Mouse (Mus musculus) forebrain, embryonic 16.5 days (tissue): ENCODE data around the gene Irak1bp1. TPM values are rescaled to one million over a fixed set of nuclear protein-coding genes. Genes with fewer than 3 reads are reported as not detected.
A peak's percentile ranks its signal among the peaks of the same experiment; 100 is the strongest.

ENCODE experiments used
- ATAC-seq: fragments of 200-750 bp; cut with Nextera tagmentation; 2 replicates; pipeline ENCODE4 v1.8.0; 2017; ENCODE audit warnings: mild to moderate bottlenecking, moderate library complexity
- H3K27ac ChIP-seq: fragments of 300-500 bp; sonication (generic); 2 replicates; pipeline ENCODE4 v1.5.1; 2014; ENCODE audit warnings: low read length, control low read depth
- H3K27me3 ChIP-seq: fragments of 300-500 bp; sonication (generic); replicated peaks from 2 replicates; pipeline ENCODE4 v1.6.1; 2014; ENCODE audit warnings: low read length; ENCODE audit not compliant: control insufficient read depth, insufficient read depth
- H3K36me3 ChIP-seq: fragments of 300-500 bp; sonication (generic); 2 replicates; pipeline ENCODE4 v1.6.1; 2014; ENCODE audit not compliant: control insufficient read depth, insufficient read depth
- H3K4me1 ChIP-seq: fragments of 300-500 bp; sonication (generic); replicated peaks from 2 replicates; pipeline ENCODE4 v1.6.1; 2014; ENCODE audit warnings: low read length; ENCODE audit not compliant: control insufficient read depth, insufficient read depth
- H3K4me2 ChIP-seq: fragments of 300-500 bp; sonication (generic); 2 replicates; pipeline ENCODE4 v1.6.1; 2014; ENCODE audit warnings: mild to moderate bottlenecking, low read length, control low read depth
- H3K4me3 ChIP-seq: fragments of 300-500 bp; sonication (generic); replicated peaks from 2 replicates; pipeline ENCODE4 v1.5.1; 2014; ENCODE audit warnings: mild to moderate bottlenecking, low read length, control low read depth
- H3K9ac ChIP-seq: fragments of 300-500 bp; sonication (generic); replicated peaks from 2 replicates; pipeline ENCODE4 v1.6.1; 2014; ENCODE audit warnings: low read depth, low read length, control low read depth
- H3K9me3 ChIP-seq: fragments of 300-500 bp; sonication (generic); 2 replicates; pipeline ENCODE4 v1.6.1; 2016; ENCODE audit warnings: low read length; ENCODE audit not compliant: control insufficient read depth
- WGBS: fragments of 180-500 bp; shearing (Covaris S2); extraction: QIAGEN DNeasy Blood & Tissue Kit; methylation state at CpG from one replicate; pipeline ENCODE4 v1.1.7; 2014; 5-methylcytosine and 5-hydroxymethylcytosine counted together
- polyA plus RNA-seq: library from polyadenylated mRNA; unstranded; fragments of >200 nt; fragmentation: Nextera tagmentation; extraction: Ambion mirVana; gene quantifications from 2 replicates; pipeline ENCODE4 v1.2.1, GENCODE M21; 2015

The Irak1bp1 gene
- polyA plus RNA-seq, 1 experiment from 2014 or later, result 35.0 TPM

DNA sequence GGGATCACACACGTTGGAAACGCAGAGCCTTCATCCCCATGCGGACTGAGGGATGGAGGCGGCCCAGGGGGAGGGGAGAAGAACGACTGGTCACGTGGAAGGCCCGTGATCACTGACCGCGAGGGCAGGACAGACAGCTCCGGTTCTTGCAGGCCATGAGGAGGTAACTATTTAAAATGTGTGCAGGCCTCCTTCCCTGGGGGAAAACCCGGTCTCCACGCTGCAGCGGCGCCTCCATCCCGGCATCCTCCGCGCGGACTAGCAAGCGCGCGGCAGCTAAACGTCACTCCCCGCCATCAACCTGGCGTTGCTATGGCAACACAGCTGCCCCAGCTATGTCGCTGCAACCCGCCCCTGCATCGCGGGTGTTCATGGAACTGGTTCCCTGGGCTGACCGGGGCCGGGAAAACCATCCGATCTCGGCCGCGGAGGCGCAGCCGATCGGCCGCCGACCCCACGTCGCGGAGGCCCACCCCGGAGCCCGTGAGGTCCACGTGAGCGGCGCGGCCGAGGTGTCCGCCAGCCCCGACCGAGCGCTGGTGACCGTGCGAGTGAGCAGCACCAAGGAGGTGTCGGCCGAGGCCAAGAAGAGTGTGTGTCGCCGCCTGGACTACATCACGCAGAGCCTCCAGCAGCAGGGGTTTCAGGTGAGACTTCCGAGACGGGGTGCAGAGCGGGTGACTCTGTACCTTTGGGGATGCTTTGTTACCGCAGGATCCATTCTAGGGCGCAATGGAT is 522 bp downstream of the Irak1bp1 start:
- Histone ChIP-seq H3K9ac (peak overlapping the region; percentile 97), H3K4me2 (peak overlapping the region; percentile 72), H3K27me3 (no peaks in the 10 kb centered on the region), H3K9me3 (no peaks in the 10 kb centered on the region), H3K27ac (peak overlapping the region; percentile 95), H3K4me3 (peak overlapping the region; percentile 94), H3K4me1 (peaks cover 19% of the 10 kb centered on the region), H3K36me3 (no peaks in the 10 kb centered on the region)
- under 1% methylated on average over 65 of the region's 65 CpGs for WGBS
- ATAC-seq, result peak; percentile 96

DNA sequence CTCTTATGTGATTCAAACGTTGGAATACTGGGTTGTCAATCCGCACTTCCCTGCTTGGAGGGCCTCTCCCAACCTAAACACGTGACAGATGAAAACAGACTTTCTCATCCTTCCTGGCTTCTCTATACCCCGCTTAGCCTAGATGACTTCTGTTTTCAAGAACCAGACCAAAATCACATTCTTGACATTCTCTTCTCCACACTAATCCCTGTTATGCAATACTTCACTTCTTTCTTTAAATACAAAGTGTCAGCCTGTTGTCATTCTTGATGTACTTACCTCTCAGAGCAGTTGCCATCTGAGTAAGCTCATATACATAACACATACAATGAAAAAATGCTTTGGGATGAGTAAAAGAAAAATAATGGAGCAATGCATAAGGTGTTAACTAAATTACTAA is 2.6 kb downstream of the Irak1bp1 start:
- ATAC-seq, result no peak
- Histone ChIP-seq H3K36me3 (no peaks in the 10 kb centered on the region), H3K4me3 (no peak overlapping the region), H3K9ac (no peak overlapping the region), H3K27ac (no peak overlapping the region), H3K4me1 (peaks cover 22% of the 10 kb centered on the region), H3K9me3 (no peaks in the 10 kb centered on the region), H3K4me2 (peak overlapping the region; percentile 11; the same call in 1 of the 2 replicates), H3K27me3 (no peaks in the 10 kb centered on the region)
- 41% methylated on average over 4 of the region's 4 CpGs for WGBS

DNA sequence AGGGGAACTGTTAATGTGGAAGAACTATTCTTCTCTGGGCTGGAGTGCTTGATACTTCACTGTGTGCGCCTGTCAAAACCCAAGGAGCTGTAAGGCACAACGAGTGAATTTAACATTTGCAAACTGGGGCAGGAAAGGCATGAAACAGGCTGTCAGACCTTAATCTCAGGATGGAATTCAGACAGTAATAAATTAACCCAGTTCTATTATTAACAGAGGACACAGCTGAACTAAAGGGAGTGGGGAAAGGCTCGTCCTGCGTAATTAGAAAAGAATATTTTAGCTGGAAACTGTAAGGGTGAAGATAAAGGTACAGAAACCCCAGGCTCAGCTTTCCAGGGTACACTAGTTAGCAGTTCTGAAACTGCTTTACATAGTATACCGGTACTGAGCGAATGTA is 6.6 kb downstream of the Irak1bp1 start:
- Histone ChIP-seq H3K4me1 (peaks cover 12% of the 10 kb centered on the region), H3K9ac (no peak overlapping the region), H3K36me3 (peaks cover 9% of the 10 kb centered on the region), H3K27me3 (no peaks in the 10 kb centered on the region), H3K9me3 (no peaks in the 10 kb centered on the region), H3K4me3 (no peak overlapping the region), H3K4me2 (no peak overlapping the region), H3K27ac (no peak overlapping the region)
- WGBS, result 65% methylated on average over 6 of the region's 6 CpGs
- no peak for ATAC-seq

DNA sequence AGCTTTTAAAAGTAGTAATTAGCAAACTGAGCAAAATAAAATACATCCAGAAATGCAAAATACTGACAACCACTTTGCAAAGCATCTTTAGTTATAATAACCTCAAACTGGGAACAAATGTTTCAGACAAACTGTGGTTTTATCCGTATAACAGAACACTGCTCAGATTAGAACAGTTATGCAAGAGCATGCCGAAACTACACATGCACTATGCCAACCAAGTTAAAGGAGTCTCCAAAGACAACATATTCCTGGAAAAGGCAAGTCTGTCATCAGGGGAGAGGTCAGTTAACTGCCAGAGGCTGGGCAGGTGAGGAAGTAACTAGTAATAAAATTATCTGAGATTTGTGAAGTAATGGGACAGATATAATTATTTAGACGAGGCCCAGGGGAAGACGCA is 13.3 kb downstream of the Irak1bp1 start:
- H3K9ac ChIP-seq, result no peak overlapping the region
- no peak for ATAC-seq
- no peaks in the 10 kb centered on the region for H3K9me3 ChIP-seq
- 95% methylated on average over 4 of the region's 4 CpGs for WGBS
- no peak overlapping the region for H3K27ac ChIP-seq
- H3K4me2 ChIP-seq, result no peak overlapping the region
- no peaks in the 10 kb centered on the region for H3K27me3 ChIP-seq
- no peaks in the 10 kb centered on the region for H3K4me1 ChIP-seq
- H3K4me3 ChIP-seq, result no peak overlapping the region
- peaks cover 13% of the 10 kb centered on the region for H3K36me3 ChIP-seq

DNA sequence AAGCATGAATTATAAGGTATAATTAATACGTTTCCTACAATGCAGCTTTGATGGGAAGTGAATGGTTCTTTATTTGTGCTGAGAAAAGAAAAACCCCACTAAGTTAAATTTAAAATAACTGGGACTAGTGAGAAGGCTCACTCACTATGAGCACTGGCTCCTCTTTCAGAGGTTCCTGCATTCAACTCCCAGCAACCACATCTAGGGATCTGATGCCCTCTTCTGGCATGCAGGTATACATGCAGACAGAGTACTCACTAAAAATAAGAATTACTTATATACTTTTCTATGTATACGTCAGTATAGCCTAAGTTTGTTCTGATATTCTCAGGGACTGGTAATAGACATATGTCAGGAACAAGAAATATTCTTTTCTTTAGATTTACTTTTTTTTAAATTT is 24.7 kb downstream of the Irak1bp1 start:
- no peak overlapping the region for H3K9ac ChIP-seq
- no peaks in the 10 kb centered on the region for H3K36me3 ChIP-seq
- H3K27ac ChIP-seq, result no peak overlapping the region
- no peaks in the 10 kb centered on the region for H3K27me3 ChIP-seq
- H3K4me3 ChIP-seq, result no peak overlapping the region
- H3K4me1 ChIP-seq, result no peaks in the 10 kb centered on the region
- ATAC-seq, result peak; percentile 68
- H3K9me3 ChIP-seq, result no peaks in the 10 kb centered on the region
- WGBS, result 49% methylated on average over 2 of the region's 2 CpGs
- H3K4me2 ChIP-seq, result no peak overlapping the region

DNA sequence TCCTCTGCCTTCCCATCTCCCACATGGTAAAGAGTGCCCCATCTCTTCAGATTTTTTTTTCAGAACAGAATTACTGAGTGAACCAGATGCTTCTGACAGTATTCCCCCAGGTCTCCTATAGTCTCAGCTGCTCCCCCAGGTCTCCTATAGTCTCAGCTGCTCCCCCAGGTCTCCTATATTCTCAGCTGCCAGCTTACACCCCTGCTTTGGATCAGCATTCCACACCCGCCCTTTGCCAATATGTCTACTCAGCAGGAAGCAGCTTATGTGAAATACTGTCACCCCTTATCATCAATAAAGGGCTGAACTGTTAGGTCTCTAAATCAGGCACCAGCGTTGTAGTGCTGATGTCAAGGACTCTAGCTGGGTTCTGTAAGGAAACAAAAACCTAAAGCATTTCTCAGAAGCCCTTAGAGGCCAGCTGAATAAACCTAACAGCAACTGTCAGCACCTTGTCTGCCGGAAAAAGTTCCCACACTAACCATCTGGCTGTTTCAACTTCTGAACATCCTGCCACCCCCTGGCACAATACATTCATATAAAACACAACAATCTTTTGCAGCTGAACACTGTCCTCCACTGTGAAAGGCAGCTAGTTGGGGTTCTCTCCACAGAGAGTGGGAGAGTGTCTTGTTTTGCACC is 25.8 kb downstream of the Irak1bp1 start:
- H3K27ac ChIP-seq, result no peak overlapping the region
- 37% methylated on average over 3 of the region's 3 CpGs for whole genome bisulfite sequencing
- H3K4me3 ChIP-seq, result no peak overlapping the region
- no peaks in the 10 kb centered on the region for H3K9me3 ChIP-seq
- no peak overlapping the region for H3K9ac ChIP-seq
- H3K36me3 ChIP-seq, result no peaks in the 10 kb centered on the region
- H3K27me3 ChIP-seq, result no peaks in the 10 kb centered on the region
- no peak overlapping the region for H3K4me2 ChIP-seq
- ATAC-seq, result 0 out of 2 replicates have a peak, but pooled peaks have one; percentile 26
- no peaks in the 10 kb centered on the region for H3K4me1 ChIP-seq

DNA sequence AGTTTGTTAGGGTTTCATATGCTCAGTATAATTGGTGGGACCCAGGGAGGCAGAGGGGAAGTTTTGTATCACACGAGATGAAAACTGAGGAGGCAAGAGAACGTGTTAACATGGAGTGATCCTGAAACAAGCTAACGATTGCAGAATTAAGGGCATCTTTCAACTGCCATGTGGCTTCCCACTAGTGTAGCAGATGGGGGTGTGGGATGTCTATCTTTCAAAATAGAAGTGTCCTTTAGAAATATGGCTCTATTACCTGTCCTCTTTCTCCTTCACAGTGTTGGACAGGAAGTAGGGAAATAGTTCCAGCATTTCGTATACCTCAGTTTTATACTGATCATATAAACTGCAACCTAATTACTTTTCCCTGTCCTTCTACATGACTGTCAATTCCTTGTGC is 26.9 kb downstream of the Irak1bp1 start:
- WGBS, result 68% methylated on average over 4 of the region's 4 CpGs
- no peaks in the 10 kb centered on the region for H3K36me3 ChIP-seq

DNA sequence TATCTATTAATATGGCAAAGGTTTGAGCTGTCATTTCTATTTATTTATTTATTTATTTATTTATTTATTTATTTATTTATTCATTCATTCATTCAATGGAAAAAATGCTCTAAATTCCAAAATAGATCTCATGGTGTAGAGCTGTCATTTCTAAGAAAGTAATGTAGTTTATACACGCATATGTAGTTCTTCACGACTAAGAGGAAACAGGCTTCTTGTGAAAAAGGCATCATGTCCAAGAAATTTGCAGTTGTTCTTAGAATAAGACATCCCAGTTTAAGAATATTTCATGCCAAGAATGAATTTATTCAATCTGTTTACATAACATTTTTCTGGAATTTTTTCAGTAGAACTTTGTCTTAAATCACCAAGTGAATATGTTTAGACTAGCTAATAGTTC is 31.5 kb downstream of the Irak1bp1 start:
- Histone ChIP-seq H3K9me3 (no peaks in the 10 kb centered on the region), H3K9ac (no peak overlapping the region), H3K4me2 (no peak overlapping the region), H3K36me3 (no peaks in the 10 kb centered on the region), H3K27ac (no peak overlapping the region), H3K4me3 (no peak overlapping the region), H3K4me1 (no peaks in the 10 kb centered on the region), H3K27me3 (no peaks in the 10 kb centered on the region)
- 80% methylated on average over 2 of the region's 2 CpGs for WGBS
- ATAC-seq, result no peak

More for the DNA sequence above, 26.9 kb downstream of the Irak1bp1 start:
- H3K27me3 ChIP-seq, result no peaks in the 10 kb centered on the region
- H3K9ac ChIP-seq, result no peak overlapping the region
- H3K4me3 ChIP-seq, result no peak overlapping the region
- H3K27ac ChIP-seq, result no peak overlapping the region
- no peaks in the 10 kb centered on the region for H3K4me1 ChIP-seq
- H3K4me2 ChIP-seq, result no peak overlapping the region
- no peaks in the 10 kb centered on the region for H3K9me3 ChIP-seq
- no peak for ATAC-seq

DNA sequence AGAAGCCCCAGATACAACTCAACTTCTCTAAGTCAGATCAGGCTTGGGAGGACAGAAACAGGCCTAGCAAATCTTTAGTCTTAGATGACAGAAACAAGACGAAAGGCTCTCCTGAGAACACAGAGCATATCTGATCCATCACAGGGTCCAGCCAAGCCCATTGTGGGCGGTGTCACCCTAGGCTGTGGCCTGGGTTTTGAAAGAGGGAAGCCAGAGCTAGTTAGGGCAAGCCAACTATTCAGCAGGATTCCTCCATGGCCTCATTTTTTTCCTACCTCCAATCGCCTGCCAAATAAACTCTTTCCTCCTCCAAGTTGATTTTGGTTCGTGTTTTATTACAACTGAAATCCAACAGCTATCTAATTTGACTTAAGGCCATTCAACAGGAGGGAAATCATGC is 32.0 kb downstream of the Irak1bp1 start:
- H3K9me3 ChIP-seq, result no peaks in the 10 kb centered on the region
- WGBS, result 84% methylated on average over 4 of the region's 4 CpGs
- ATAC-seq, result no peak

More for the DNA sequence above, 32.0 kb downstream of the Irak1bp1 start:
- Histone ChIP-seq H3K4me1 (no peaks in the 10 kb centered on the region), H3K9ac (no peak overlapping the region), H3K27ac (no peak overlapping the region), H3K4me2 (no peak overlapping the region), H3K27me3 (no peaks in the 10 kb centered on the region), H3K36me3 (no peaks in the 10 kb centered on the region), H3K4me3 (no peak overlapping the region)
